Mouse (Mus musculus): ENCODE measurements around the gene Litaf. TPM values are rescaled to one million over a fixed set of nuclear protein-coding genes. Genes with fewer than 3 reads are reported as not detected.

Litaf gene
- polyA plus RNA-seq, 1 experiment from 2014 or later, result 106 TPM

- Histone ChIP-seq H3K4me3 (ENCODE audit: low read depth, low read length) (no peak overlapping the region), H3K27ac (ENCODE audit: low read length) (no peak overlapping the region), H3K9ac (replicated peaks; ENCODE audit: low read depth) (no peak overlapping the region), H3K36me3 (ENCODE audit: insufficient read depth, low read length) (peaks cover 8% of the 10 kb centered on the region; the same call in 1 of the 2 replicates), H3K27me3 (replicated peaks; ENCODE audit: insufficient read depth, low read length) (no peaks in the 10 kb centered on the region), H3K4me1 (ENCODE audit: insufficient read depth, low read depth, low read length) (no peaks in the 10 kb centered on the region), H3K9me3 (ENCODE audit: low read length) (no peaks in the 10 kb centered on the region), H3K4me2 (replicated peaks; ENCODE audit: low read depth, low read length) (no peak overlapping the region)
- DNase-seq (ENCODE audit: low spot score) (no peak), ATAC-seq (no peak)
- WGBS, result 82% methylated on average over 4 of the region's 4 CpGs
- no peak for TF ChIP-seq EP300 (IDR thresholded peaks at IDR 0.05)
- TF ChIP-seq CTCF (IDR thresholded peaks at IDR 0.05), result no peak
Measured at GRCm38 (mm10) chr16:10955078-10955477, 110.9 kb downstream of the Litaf start.

- no peak for ATAC-seq
Measured at GRCm38 (mm10) chr16:10952881-10953280, 113.1 kb downstream of the Litaf start.

GRCm38 (mm10) chr16:10952071-10952470, 113.9 kb downstream of the Litaf start:
- Histone ChIP-seq H3K4me2 (replicated peaks; ENCODE audit: low read depth, low read length) (no peak overlapping the region), H3K4me3 (ENCODE audit: low read depth, low read length) (no peak overlapping the region), H3K27ac (ENCODE audit: low read length) (no peak overlapping the region), H3K9ac (replicated peaks; ENCODE audit: low read depth) (no peak overlapping the region), H3K9me3 (ENCODE audit: low read length) (no peaks in the 10 kb centered on the region), H3K36me3 (ENCODE audit: insufficient read depth, low read length) (no peaks in the 10 kb centered on the region), H3K4me1 (ENCODE audit: insufficient read depth, low read depth, low read length) (no peaks in the 10 kb centered on the region), H3K27me3 (replicated peaks; ENCODE audit: insufficient read depth, low read length) (no peaks in the 10 kb centered on the region)
- ATAC-seq, result no peak
- TF ChIP-seq CTCF (IDR thresholded peaks at IDR 0.05), result no peak
- no peak for TF ChIP-seq EP300 (IDR thresholded peaks at IDR 0.05)
- no peak for DNase-seq (ENCODE audit: low spot score)
- 41% methylated on average over 2 of the region's 2 CpGs for WGBS

More at GRCm38 (mm10) chr16:10952881-10953280, 113.1 kb downstream of the Litaf start:
- Histone ChIP-seq H3K9ac (replicated peaks; ENCODE audit: low read depth) (no peak overlapping the region), H3K9me3 (ENCODE audit: low read length) (no peaks in the 10 kb centered on the region), H3K27ac (ENCODE audit: low read length) (no peak overlapping the region), H3K36me3 (ENCODE audit: insufficient read depth, low read length) (no peaks in the 10 kb centered on the region), H3K4me2 (replicated peaks; ENCODE audit: low read depth, low read length) (no peak overlapping the region), H3K27me3 (replicated peaks; ENCODE audit: insufficient read depth, low read length) (no peaks in the 10 kb centered on the region), H3K4me1 (ENCODE audit: insufficient read depth, low read depth, low read length) (no peaks in the 10 kb centered on the region), H3K4me3 (ENCODE audit: low read depth, low read length) (no peak overlapping the region)
- DNase-seq (ENCODE audit: low spot score), result no peak
- 85% methylated on average over 3 of the region's 3 CpGs for WGBS
- no peak for TF ChIP-seq EP300 (IDR thresholded peaks at IDR 0.05)
- no peak for TF ChIP-seq CTCF (IDR thresholded peaks at IDR 0.05)

GRCm38 (mm10) chr16:10951581-10951980, 114.4 kb downstream of the Litaf start:
- Histone ChIP-seq H3K9me3 (ENCODE audit: low read length) (no peaks in the 10 kb centered on the region), H3K36me3 (ENCODE audit: insufficient read depth, low read length) (no peaks in the 10 kb centered on the region), H3K4me1 (ENCODE audit: insufficient read depth, low read depth, low read length) (no peaks in the 10 kb centered on the region), H3K27ac (ENCODE audit: low read length) (no peak overlapping the region), H3K9ac (replicated peaks; ENCODE audit: low read depth) (no peak overlapping the region), H3K4me3 (ENCODE audit: low read depth, low read length) (no peak overlapping the region), H3K27me3 (replicated peaks; ENCODE audit: insufficient read depth, low read length) (no peaks in the 10 kb centered on the region), H3K4me2 (replicated peaks; ENCODE audit: low read depth, low read length) (no peak overlapping the region)
- ATAC-seq (0 out of 2 replicates have a peak, but pooled peaks have one; percentile 8), DNase-seq (ENCODE audit: low spot score) (peak; percentile 41)
- WGBS, result 20% methylated on average over 3 of the region's 3 CpGs
- TF ChIP-seq EP300 (IDR thresholded peaks at IDR 0.05), result no peak
- TF ChIP-seq CTCF (IDR thresholded peaks at IDR 0.05), result peak; percentile 77

GRCm38 (mm10) chr16:10950539-10950938, 115.4 kb downstream of the Litaf start:
- Histone ChIP-seq H3K9ac (replicated peaks; ENCODE audit: low read depth) (no peak overlapping the region), H3K4me1 (ENCODE audit: insufficient read depth, low read depth, low read length) (no peaks in the 10 kb centered on the region), H3K36me3 (ENCODE audit: insufficient read depth, low read length) (no peaks in the 10 kb centered on the region), H3K4me2 (replicated peaks; ENCODE audit: low read depth, low read length) (no peak overlapping the region), H3K27me3 (replicated peaks; ENCODE audit: insufficient read depth, low read length) (no peaks in the 10 kb centered on the region), H3K4me3 (ENCODE audit: low read depth, low read length) (no peak overlapping the region), H3K27ac (ENCODE audit: low read length) (no peak overlapping the region), H3K9me3 (ENCODE audit: low read length) (no peaks in the 10 kb centered on the region)
- DNase-seq (ENCODE audit: low spot score) (peak; percentile 46), ATAC-seq (peak; percentile 80)
- WGBS, result 70% methylated on average over 9 of the region's 9 CpGs
- no peak for TF ChIP-seq CTCF (IDR thresholded peaks at IDR 0.05)
- no peak for TF ChIP-seq EP300 (IDR thresholded peaks at IDR 0.05)

GRCm38 (mm10) chr16:10947724-10948123, 118.2 kb downstream of the Litaf start:
- WGBS, result 27% methylated on average over 3 of the region's 3 CpGs
- H3K4me3 ChIP-seq (ENCODE audit: low read depth, low read length), result no peak overlapping the region

More at GRCm38 (mm10) chr16:10947724-10948123, 118.2 kb downstream of the Litaf start:
- Histone ChIP-seq H3K9ac (replicated peaks; ENCODE audit: low read depth) (no peak overlapping the region), H3K4me1 (ENCODE audit: insufficient read depth, low read depth, low read length) (no peaks in the 10 kb centered on the region), H3K36me3 (ENCODE audit: insufficient read depth, low read length) (no peaks in the 10 kb centered on the region), H3K27me3 (replicated peaks; ENCODE audit: insufficient read depth, low read length) (no peaks in the 10 kb centered on the region), H3K27ac (ENCODE audit: low read length) (no peak overlapping the region), H3K4me2 (replicated peaks; ENCODE audit: low read depth, low read length) (no peak overlapping the region), H3K9me3 (ENCODE audit: low read length) (no peaks in the 10 kb centered on the region)
- ATAC-seq (no peak), DNase-seq (ENCODE audit: low spot score) (no peak)
- TF ChIP-seq CTCF (IDR thresholded peaks at IDR 0.05) (no peak), EP300 (IDR thresholded peaks at IDR 0.05) (no peak)
